Mouse (Mus musculus): ENCODE data around the gene Tfb2m. TPM values are rescaled to one million over a fixed set of nuclear protein-coding genes. Genes with fewer than 3 reads are reported as not detected.

Gene Tfb2m
- polyA plus RNA-seq, 1 experiment from 2014 or later, result 21.8 TPM

DNA sequence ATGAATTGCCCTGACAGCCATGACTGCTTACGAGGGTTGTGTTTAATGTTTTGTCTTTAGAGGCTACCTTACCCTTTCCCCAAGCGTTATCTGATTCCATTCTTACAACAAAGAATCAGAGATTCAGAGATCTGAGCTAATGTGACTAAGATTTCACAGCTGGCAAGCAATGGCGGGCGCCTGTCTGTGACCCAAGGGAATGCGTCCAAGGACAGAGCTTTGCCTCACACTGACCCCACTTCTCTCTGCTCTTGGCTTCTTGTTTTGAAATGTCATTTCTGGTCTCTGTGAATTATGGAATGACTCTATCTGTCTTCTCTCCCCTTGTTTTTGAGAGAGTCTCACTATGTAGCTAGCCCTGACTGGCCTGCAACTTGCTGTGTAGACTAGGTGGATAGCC, 17.9 kb upstream of the Tfb2m start:
- Histone ChIP-seq H3K27me3 (replicated peaks; ENCODE audit: control insufficient read depth, insufficient read depth, low read length) (no peaks in the 10 kb centered on the region), H3K4me3 (ENCODE audit: low read depth, low read length) (no peak overlapping the region), H3K4me1 (replicated peaks; ENCODE audit: control insufficient read depth, insufficient read depth, low read length) (peaks cover 8% of the 10 kb centered on the region), H3K36me3 (ENCODE audit: control insufficient read depth, insufficient read depth) (no peaks in the 10 kb centered on the region), H3K4me2 (replicated peaks; ENCODE audit: low read depth) (no peak overlapping the region), H3K9me3 (ENCODE audit: control insufficient read depth) (no peaks in the 10 kb centered on the region), H3K27ac (ENCODE audit: low read depth, low read length) (no peak overlapping the region), H3K9ac (ENCODE audit: low read depth, low read length) (no peak overlapping the region)
- ATAC-seq, result no peak
- 75% methylated on average over 5 of the region's 5 CpGs for WGBS
- no peak for TF ChIP-seq CTCF (IDR thresholded peaks at IDR 0.05; ENCODE audit: low read depth)

DNA sequence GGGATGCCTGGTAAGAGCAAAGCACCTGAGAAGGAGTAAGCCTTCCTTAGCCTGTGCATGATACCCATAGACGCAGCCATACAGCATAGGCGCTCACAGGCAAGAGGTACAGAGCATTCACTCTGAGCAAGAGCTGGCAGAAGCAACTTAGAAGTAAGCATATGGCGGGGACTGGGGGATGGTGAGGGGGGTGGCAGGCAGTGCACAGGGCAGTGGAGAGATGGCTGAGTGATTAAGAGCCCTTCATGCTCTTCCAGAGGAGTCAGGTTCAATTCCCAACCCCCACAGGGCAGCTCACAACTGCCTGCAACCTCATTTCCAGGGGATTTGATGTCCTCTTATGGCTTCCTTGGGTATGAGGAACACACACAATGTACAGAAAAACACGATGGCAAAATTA, 17.1 kb upstream of the Tfb2m start:
- ATAC-seq, result no peak

DNA sequence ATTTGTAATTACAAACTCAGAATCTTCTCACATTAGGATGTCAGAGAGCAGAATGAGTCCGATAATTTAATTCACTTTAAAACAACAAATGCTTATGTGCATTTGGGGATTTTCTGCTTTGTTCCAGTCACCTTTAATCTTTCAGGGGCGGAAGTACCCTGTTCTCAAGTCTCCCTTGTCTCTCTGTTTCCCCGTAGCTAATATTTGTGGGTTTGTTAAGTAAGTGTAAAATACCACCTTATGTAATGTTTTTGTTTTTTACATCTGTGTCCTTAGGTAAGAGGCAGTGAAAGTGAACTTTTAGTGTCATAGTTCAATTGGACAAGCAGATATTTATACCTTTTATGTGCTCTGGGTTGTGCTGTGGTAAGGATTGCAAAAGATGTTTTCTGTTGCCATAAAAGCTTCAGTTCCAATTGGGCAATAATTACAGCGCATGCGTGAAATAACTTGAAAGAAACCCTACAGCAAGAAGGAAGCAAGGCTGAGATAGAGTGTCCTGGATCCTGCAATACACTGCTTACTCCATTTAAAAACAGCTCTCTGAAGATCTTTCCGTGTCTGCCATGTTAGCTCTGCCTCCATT, 14.9 kb upstream of the Tfb2m start:
- Histone ChIP-seq H3K4me2 (replicated peaks; ENCODE audit: low read depth) (no peak overlapping the region), H3K36me3 (ENCODE audit: control insufficient read depth, insufficient read depth) (no peaks in the 10 kb centered on the region), H3K27ac (ENCODE audit: low read depth, low read length) (no peak overlapping the region; the same call in 1 of the 2 replicates), H3K4me1 (replicated peaks; ENCODE audit: control insufficient read depth, insufficient read depth, low read length) (peaks cover 4% of the 10 kb centered on the region), H3K9me3 (ENCODE audit: control insufficient read depth) (no peaks in the 10 kb centered on the region), H3K9ac (ENCODE audit: low read depth, low read length) (no peak overlapping the region), H3K27me3 (replicated peaks; ENCODE audit: control insufficient read depth, insufficient read depth, low read length) (no peaks in the 10 kb centered on the region), H3K4me3 (ENCODE audit: low read depth, low read length) (no peak overlapping the region)
- 76% methylated on average over 6 of the region's 6 CpGs for WGBS
- peak; percentile 58 for ATAC-seq
- no peak for TF ChIP-seq CTCF (IDR thresholded peaks at IDR 0.05; ENCODE audit: low read depth)

More for the DNA sequence above, 17.1 kb upstream of the Tfb2m start:
- Histone ChIP-seq H3K27ac (ENCODE audit: low read depth, low read length) (no peak overlapping the region), H3K36me3 (ENCODE audit: control insufficient read depth, insufficient read depth) (no peaks in the 10 kb centered on the region), H3K4me1 (replicated peaks; ENCODE audit: control insufficient read depth, insufficient read depth, low read length) (peaks cover 4% of the 10 kb centered on the region), H3K27me3 (replicated peaks; ENCODE audit: control insufficient read depth, insufficient read depth, low read length) (no peaks in the 10 kb centered on the region), H3K9me3 (ENCODE audit: control insufficient read depth) (no peaks in the 10 kb centered on the region), H3K4me2 (replicated peaks; ENCODE audit: low read depth) (no peak overlapping the region), H3K4me3 (ENCODE audit: low read depth, low read length) (no peak overlapping the region), H3K9ac (ENCODE audit: low read depth, low read length) (no peak overlapping the region)
- 85% methylated on average over 4 of the region's 4 CpGs for WGBS
- no peak for TF ChIP-seq CTCF (IDR thresholded peaks at IDR 0.05; ENCODE audit: low read depth)

DNA sequence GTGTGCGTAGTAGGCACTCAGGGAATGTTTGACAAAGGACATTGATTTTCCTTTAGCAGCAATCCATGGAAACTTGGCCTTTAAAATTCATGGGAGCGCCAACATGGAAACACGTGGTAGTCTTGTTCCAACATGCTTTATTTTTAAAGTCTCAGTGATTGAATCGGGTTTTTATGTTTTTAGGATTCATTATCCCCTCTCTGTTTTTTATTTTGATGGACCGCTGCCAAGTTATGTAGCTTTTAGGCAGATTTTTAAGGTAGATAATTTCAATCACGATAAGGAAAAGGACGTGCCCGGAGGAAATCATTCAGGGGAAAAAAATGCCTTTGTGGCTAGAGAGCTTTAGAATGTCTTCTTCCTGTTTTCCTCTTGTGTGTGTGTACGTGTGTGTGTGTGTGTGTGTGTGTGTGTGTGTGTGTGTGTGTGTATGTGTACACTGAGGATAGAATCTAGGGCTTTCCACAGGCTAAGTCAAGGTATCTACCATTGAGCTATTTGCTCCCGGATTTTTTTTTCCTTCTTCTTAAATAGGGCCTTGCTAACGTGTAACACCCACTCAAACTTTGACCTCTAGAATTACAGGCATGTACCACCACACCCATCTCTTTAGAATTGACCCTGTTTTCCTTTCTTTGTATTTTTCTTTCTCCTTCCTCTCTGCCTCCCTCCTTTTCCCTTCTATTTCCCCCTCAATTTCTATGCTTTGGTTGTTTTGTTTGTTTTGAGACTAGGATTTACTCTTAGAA, 13.6 kb upstream of the Tfb2m start:
- Histone ChIP-seq H3K27ac (ENCODE audit: low read depth, low read length) (peak overlapping the region; percentile 4; the same call in 1 of the 2 replicates), H3K36me3 (ENCODE audit: control insufficient read depth, insufficient read depth) (no peaks in the 10 kb centered on the region), H3K9ac (ENCODE audit: low read depth, low read length) (no peak overlapping the region), H3K4me2 (replicated peaks; ENCODE audit: low read depth) (peak overlapping the region; percentile 30), H3K27me3 (replicated peaks; ENCODE audit: control insufficient read depth, insufficient read depth, low read length) (no peaks in the 10 kb centered on the region), H3K4me1 (replicated peaks; ENCODE audit: control insufficient read depth, insufficient read depth, low read length) (peaks cover 4% of the 10 kb centered on the region), H3K4me3 (ENCODE audit: low read depth, low read length) (no peak overlapping the region), H3K9me3 (ENCODE audit: control insufficient read depth) (no peaks in the 10 kb centered on the region)
- no peak for TF ChIP-seq CTCF (IDR thresholded peaks at IDR 0.05; ENCODE audit: low read depth)
- ATAC-seq, result peak; percentile 61
- WGBS, result 49% methylated on average over 10 of the region's 11 CpGs

DNA sequence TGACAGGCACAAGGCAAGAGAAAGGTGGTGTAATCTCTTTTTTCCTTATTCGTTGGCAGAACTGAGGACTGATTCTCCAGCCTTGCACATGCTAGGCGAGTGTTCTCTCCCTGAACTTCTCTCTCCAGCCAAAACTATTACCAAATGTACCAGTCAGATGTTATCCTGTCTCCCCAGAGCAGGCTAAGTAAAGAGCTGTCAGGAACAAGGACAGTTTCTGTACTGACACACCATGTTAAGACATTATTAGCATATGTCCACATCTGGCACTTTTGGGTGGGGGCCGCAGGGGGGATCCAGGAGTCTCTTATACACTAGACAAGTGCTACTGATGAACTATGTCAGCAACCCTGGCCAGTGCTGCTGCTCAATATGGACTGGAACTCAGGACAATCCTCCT, 10.9 kb upstream of the Tfb2m start:
- Histone ChIP-seq H3K27me3 (replicated peaks; ENCODE audit: control insufficient read depth, insufficient read depth, low read length) (no peaks in the 10 kb centered on the region), H3K4me1 (replicated peaks; ENCODE audit: control insufficient read depth, insufficient read depth, low read length) (peaks cover 4% of the 10 kb centered on the region), H3K9ac (ENCODE audit: low read depth, low read length) (no peak overlapping the region), H3K36me3 (ENCODE audit: control insufficient read depth, insufficient read depth) (no peaks in the 10 kb centered on the region), H3K4me2 (replicated peaks; ENCODE audit: low read depth) (no peak overlapping the region), H3K4me3 (ENCODE audit: low read depth, low read length) (no peak overlapping the region), H3K9me3 (ENCODE audit: control insufficient read depth) (no peaks in the 10 kb centered on the region), H3K27ac (ENCODE audit: low read depth, low read length) (no peak overlapping the region)
- ATAC-seq, result no peak
- WGBS, result 89% methylated on average over 3 of the region's 3 CpGs
- no peak for TF ChIP-seq CTCF (IDR thresholded peaks at IDR 0.05; ENCODE audit: low read depth)

DNA sequence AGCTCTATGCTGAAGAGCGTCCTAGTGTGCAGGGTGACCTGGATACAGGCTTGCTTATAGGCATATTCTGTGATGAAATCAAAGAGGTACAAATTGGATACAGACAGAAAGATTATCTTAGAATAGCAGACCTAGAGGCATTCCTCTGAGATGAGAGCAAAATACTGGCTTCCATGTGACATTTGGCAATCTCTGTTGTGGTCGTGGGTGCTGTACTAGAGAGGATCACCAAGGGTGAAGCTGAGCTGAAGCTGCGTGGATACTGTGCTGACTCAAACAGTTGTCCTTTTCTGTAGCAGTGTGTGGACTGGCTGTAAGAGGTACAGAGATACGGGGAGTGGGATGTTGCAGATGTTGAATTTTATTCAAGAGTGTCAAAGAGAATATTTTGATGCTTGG, 7.9 kb upstream of the Tfb2m start:
- ATAC-seq, result no peak
- Histone ChIP-seq H3K4me2 (replicated peaks; ENCODE audit: low read depth) (no peak overlapping the region), H3K9me3 (ENCODE audit: control insufficient read depth) (no peaks in the 10 kb centered on the region), H3K9ac (ENCODE audit: low read depth, low read length) (no peak overlapping the region), H3K27ac (ENCODE audit: low read depth, low read length) (no peak overlapping the region), H3K36me3 (ENCODE audit: control insufficient read depth, insufficient read depth) (no peaks in the 10 kb centered on the region), H3K4me3 (ENCODE audit: low read depth, low read length) (no peak overlapping the region), H3K27me3 (replicated peaks; ENCODE audit: control insufficient read depth, insufficient read depth, low read length) (no peaks in the 10 kb centered on the region), H3K4me1 (replicated peaks; ENCODE audit: control insufficient read depth, insufficient read depth, low read length) (no peaks in the 10 kb centered on the region)
- 81% methylated on average over 4 of the region's 4 CpGs for WGBS
- TF ChIP-seq CTCF (IDR thresholded peaks at IDR 0.05; ENCODE audit: low read depth), result no peak
